Mouse (Mus musculus): ENCODE results near the gene Ccr1. TPM values are rescaled to one million over a fixed set of nuclear protein-coding genes. Genes with fewer than 3 reads are reported as not detected.

The Ccr1 gene
- polyA plus RNA-seq (2014; fragmentation: Nextera tagmentation; extraction: Ambion mirVana), result 1.9 and 2.0 TPM in 2 replicates

DNA sequence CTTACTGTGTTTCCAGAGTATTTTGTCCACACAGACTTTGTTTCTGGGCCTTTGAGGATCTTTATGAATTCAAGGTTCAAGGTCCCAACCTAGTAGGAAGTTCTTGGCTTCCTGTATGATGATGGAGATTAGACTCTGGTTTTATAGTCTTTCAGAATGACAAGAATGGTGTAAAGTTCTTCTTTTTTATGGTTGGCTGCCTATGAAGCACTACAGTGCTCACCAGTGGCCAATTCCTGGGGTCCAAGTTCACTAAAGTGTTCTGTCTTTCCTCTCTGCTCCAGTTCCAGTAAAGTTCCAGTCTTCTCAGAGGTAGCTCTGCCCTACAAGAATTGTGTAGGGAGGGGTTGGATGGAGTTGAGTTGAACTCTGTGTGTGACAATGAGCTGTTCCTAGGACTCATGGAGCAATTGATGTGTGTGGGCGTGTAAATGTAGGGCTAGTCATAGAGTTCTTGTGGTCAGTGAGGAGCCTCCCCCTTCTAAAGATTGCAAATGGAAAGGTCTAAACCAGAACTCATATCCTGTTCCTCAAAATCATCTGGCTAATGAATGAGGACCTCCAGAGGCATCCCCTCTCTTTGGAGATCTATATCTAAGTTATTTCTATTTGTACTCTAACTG is at the start of gene Ccr1:
Ccr1 (minus strand) TSS at position 403 of the 623 bp plus-strand sequence.
- WGBS, result 65% methylated on average over 1 of the region's 1 CpGs
- H3K9me3 ChIP-seq (ENCODE audit: control insufficient read depth, low read length), result no peaks in the 10 kb centered on the region
- H3K4me3 ChIP-seq (ENCODE audit: low read depth, low read length), result no peak within 1 kb of the TSS
- no peak within 1 kb of the TSS; the same call in 1 of the 2 replicates for H3K4me2 ChIP-seq
- H3K9ac ChIP-seq (ENCODE audit: low read depth, low read length), result no peak within 1 kb of the TSS
- DNase-seq (ENCODE audit: low spot score) (no peak), ATAC-seq (replicated peaks; ENCODE audit: low FRiP score) (no peak)
- peaks cover 3% of the 10 kb centered on the region for H3K4me1 ChIP-seq (replicated peaks; ENCODE audit: control insufficient read depth, insufficient read depth, low read length)
- no peaks in the 10 kb centered on the region for H3K27me3 ChIP-seq (replicated peaks; ENCODE audit: control insufficient read depth, insufficient read depth, low read length)
- no peak within 1 kb of the TSS for H3K27ac ChIP-seq (ENCODE audit: low read depth, low read length)
- H3K36me3 ChIP-seq (ENCODE audit: control insufficient read depth, insufficient read depth, low read length), result no peaks in the 10 kb centered on the region

GRCm38 (mm10) chr9:124016048-124016447 is 47.6 kb upstream of the Ccr1 start:
- no peak for DNase-seq (ENCODE audit: low spot score)
- Histone ChIP-seq H3K27ac (ENCODE audit: low read depth, low read length) (no peak overlapping the region), H3K4me3 (ENCODE audit: low read depth, low read length) (no peak overlapping the region), H3K9me3 (ENCODE audit: control insufficient read depth, low read length) (no peaks in the 10 kb centered on the region), H3K4me2 (no peak overlapping the region), H3K4me1 (replicated peaks; ENCODE audit: control insufficient read depth, insufficient read depth, low read length) (no peaks in the 10 kb centered on the region), H3K36me3 (ENCODE audit: control insufficient read depth, insufficient read depth, low read length) (no peaks in the 10 kb centered on the region), H3K9ac (ENCODE audit: low read depth, low read length) (no peak overlapping the region), H3K27me3 (replicated peaks; ENCODE audit: control insufficient read depth, insufficient read depth, low read length) (no peaks in the 10 kb centered on the region; the same call in 1 of the 2 replicates)
- 25% methylated on average over 2 of the region's 2 CpGs for WGBS
- ATAC-seq (replicated peaks; ENCODE audit: low FRiP score), result peak; percentile 81

DNA sequence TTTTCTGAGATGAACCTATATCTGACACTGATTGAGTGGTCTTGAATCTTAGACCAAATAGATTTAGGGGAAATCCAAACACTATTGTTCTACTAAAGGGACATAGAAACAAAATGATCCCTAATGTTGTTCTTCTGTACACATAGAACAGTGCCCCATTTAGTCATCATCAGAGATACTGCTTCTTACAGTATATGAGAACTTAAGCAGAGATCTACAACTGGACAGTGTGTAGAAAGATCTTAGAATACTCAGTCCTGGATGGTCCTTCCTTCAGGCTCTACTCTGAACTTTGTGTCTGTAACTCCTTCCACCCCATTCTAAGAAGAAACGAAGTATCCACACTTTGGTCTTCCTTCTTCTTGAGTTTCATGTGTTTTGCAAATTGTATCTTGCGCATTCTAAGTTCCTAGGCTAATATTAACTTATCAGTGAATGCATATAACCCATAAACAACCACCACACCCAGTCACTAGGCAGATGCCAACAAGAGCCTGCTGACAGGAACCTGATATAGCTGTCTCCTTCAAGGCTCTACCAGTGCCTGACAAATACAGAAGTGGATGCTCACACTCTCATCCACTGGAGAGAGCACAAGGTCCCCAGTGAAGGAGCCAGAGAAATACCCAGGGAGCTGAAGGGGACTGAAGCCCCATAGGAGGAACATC is 46.6 kb upstream of the Ccr1 start:
- no peak for DNase-seq (ENCODE audit: low spot score)
- H3K4me1 ChIP-seq (replicated peaks; ENCODE audit: control insufficient read depth, insufficient read depth, low read length), result no peaks in the 10 kb centered on the region
- WGBS, result 69% methylated on average over 2 of the region's 2 CpGs
- no peak overlapping the region for H3K27ac ChIP-seq (ENCODE audit: low read depth, low read length)
- no peak overlapping the region for H3K4me2 ChIP-seq
- ATAC-seq (replicated peaks; ENCODE audit: low FRiP score), result no peak
- H3K36me3 ChIP-seq (ENCODE audit: control insufficient read depth, insufficient read depth, low read length), result no peaks in the 10 kb centered on the region
- H3K9me3 ChIP-seq (ENCODE audit: control insufficient read depth, low read length), result no peaks in the 10 kb centered on the region
- H3K4me3 ChIP-seq (ENCODE audit: low read depth, low read length), result no peak overlapping the region
- no peak overlapping the region for H3K9ac ChIP-seq (ENCODE audit: low read depth, low read length)
- no peaks in the 10 kb centered on the region; the same call in 1 of the 2 replicates for H3K27me3 ChIP-seq (replicated peaks; ENCODE audit: control insufficient read depth, insufficient read depth, low read length)

GRCm38 (mm10) chr9:124013270-124013669 is 44.8 kb upstream of the Ccr1 start:
- Histone ChIP-seq H3K4me3 (ENCODE audit: low read depth, low read length) (no peak overlapping the region), H3K9ac (ENCODE audit: low read depth, low read length) (no peak overlapping the region), H3K27me3 (replicated peaks; ENCODE audit: control insufficient read depth, insufficient read depth, low read length) (no peaks in the 10 kb centered on the region; the same call in 1 of the 2 replicates), H3K9me3 (ENCODE audit: control insufficient read depth, low read length) (no peaks in the 10 kb centered on the region), H3K4me2 (no peak overlapping the region), H3K27ac (ENCODE audit: low read depth, low read length) (no peak overlapping the region), H3K4me1 (replicated peaks; ENCODE audit: control insufficient read depth, insufficient read depth, low read length) (no peaks in the 10 kb centered on the region), H3K36me3 (ENCODE audit: control insufficient read depth, insufficient read depth, low read length) (no peaks in the 10 kb centered on the region)
- 64% methylated on average over 3 of the region's 3 CpGs for WGBS
- no peak for DNase-seq (ENCODE audit: low spot score)
- ATAC-seq (replicated peaks; ENCODE audit: low FRiP score), result no peak

DNA sequence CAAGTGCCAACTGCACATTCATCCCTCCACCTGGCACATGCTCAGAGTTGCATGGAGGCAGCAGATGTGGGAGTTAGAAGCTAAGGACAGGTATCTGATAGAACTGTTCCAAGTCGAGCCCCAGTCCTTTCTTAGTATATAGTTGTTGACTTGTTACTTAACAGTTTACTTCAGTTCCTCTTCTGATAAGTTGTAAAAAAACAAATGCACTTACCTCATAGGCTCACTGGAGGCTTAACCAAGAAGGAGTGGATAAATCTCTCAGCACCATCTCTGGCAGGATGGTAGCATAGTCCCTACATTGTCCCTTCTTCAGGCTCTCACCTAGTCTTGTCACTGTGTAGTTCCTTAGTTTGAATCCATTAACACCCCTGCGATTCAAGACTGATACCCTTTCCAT is 44.2 kb upstream of the Ccr1 start:
- no peak overlapping the region for H3K4me2 ChIP-seq
- no peak for DNase-seq (ENCODE audit: low spot score)
- no peak overlapping the region for H3K27ac ChIP-seq (ENCODE audit: low read depth, low read length)
- no peaks in the 10 kb centered on the region for H3K36me3 ChIP-seq (ENCODE audit: control insufficient read depth, insufficient read depth, low read length)
- no peaks in the 10 kb centered on the region; the same call in 1 of the 2 replicates for H3K27me3 ChIP-seq (replicated peaks; ENCODE audit: control insufficient read depth, insufficient read depth, low read length)
- no peak for ATAC-seq (replicated peaks; ENCODE audit: low FRiP score)
- no peak overlapping the region for H3K9ac ChIP-seq (ENCODE audit: low read depth, low read length)
- no peaks in the 10 kb centered on the region for H3K9me3 ChIP-seq (ENCODE audit: control insufficient read depth, low read length)
- no peaks in the 10 kb centered on the region for H3K4me1 ChIP-seq (replicated peaks; ENCODE audit: control insufficient read depth, insufficient read depth, low read length)
- no peak overlapping the region for H3K4me3 ChIP-seq (ENCODE audit: low read depth, low read length)
- 56% methylated on average over 2 of the region's 2 CpGs for WGBS

DNA sequence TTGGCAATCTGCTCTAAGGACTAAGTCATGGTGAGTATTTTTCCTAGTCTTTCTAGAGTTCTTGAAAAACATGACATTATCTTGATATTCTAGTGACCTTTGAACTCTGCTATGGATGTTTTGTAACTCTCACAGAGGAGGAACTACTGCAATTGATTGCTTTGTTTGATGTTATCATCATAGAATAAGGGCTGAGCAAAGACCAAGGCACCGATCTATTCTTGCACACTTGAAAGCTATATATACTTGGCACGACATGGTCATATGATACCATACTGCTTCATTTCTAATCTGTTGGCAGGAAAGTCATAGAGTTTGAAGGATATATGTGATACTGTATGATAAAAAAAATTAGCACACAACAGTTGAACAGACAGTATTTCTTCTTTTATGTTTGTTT is 31.3 kb upstream of the Ccr1 start:
- Histone ChIP-seq H3K4me2 (no peak overlapping the region), H3K9me3 (ENCODE audit: control insufficient read depth, low read length) (no peaks in the 10 kb centered on the region), H3K27me3 (replicated peaks; ENCODE audit: control insufficient read depth, insufficient read depth, low read length) (no peaks in the 10 kb centered on the region), H3K27ac (ENCODE audit: low read depth, low read length) (no peak overlapping the region), H3K4me1 (replicated peaks; ENCODE audit: control insufficient read depth, insufficient read depth, low read length) (peaks cover 4% of the 10 kb centered on the region; the same call in 1 of the 2 replicates), H3K4me3 (ENCODE audit: low read depth, low read length) (no peak overlapping the region), H3K36me3 (ENCODE audit: control insufficient read depth, insufficient read depth, low read length) (no peaks in the 10 kb centered on the region), H3K9ac (ENCODE audit: low read depth, low read length) (no peak overlapping the region)
- WGBS, result 58% methylated on average over 2 of the region's 2 CpGs
- DNase-seq (ENCODE audit: low spot score), result no peak
- ATAC-seq (replicated peaks; ENCODE audit: low FRiP score), result no peak; the same call in 1 of the 2 replicates

GRCm38 (mm10) chr9:123997719-123998118 is 29.2 kb upstream of the Ccr1 start:
- no peak overlapping the region for H3K9ac ChIP-seq (ENCODE audit: low read depth, low read length)
- WGBS, result 32% methylated on average over 3 of the region's 3 CpGs
- H3K9me3 ChIP-seq (ENCODE audit: control insufficient read depth, low read length), result no peaks in the 10 kb centered on the region
- H3K27me3 ChIP-seq (replicated peaks; ENCODE audit: control insufficient read depth, insufficient read depth, low read length), result no peaks in the 10 kb centered on the region
- ATAC-seq (replicated peaks; ENCODE audit: low FRiP score) (peak; percentile 29; the same call in 1 of the 2 replicates), DNase-seq (ENCODE audit: low spot score) (no peak)
- no peak overlapping the region for H3K4me3 ChIP-seq (ENCODE audit: low read depth, low read length)
- no peak overlapping the region for H3K4me2 ChIP-seq
- peaks cover 4% of the 10 kb centered on the region; the same call in 1 of the 2 replicates for H3K4me1 ChIP-seq (replicated peaks; ENCODE audit: control insufficient read depth, insufficient read depth, low read length)
- no peaks in the 10 kb centered on the region for H3K36me3 ChIP-seq (ENCODE audit: control insufficient read depth, insufficient read depth, low read length)
- no peak overlapping the region for H3K27ac ChIP-seq (ENCODE audit: low read depth, low read length)

DNA sequence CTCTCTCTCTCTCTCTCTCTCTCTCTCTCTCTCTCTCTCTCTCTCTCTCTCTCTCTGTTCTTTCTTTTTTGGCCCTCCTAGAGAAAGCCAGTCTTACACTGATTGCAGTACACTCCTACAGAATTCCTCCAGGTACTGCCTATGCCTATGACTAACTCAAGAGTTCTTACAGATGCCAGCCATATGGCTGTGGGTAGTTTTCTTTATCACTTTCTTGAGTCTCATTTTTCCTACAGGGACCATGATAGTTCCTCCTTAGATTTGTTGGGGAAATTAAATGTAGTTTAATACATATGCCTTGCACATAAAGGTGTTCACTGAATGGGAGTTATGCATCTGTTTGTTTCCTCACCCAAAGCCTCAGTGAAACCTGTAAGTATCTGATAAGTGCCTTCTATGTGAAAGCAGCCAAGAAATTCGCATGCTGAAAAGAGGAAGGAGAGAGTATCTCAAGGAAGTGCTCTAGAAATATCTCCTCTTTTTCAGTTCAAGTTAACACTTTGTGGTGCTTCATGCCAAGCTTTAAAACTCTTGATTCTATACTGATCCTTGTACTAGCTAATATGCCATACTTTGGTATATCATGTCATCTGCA is 22.9 kb upstream of the Ccr1 start:
- peak overlapping the region; percentile 2; the same call in 1 of the 2 replicates for H3K27ac ChIP-seq (ENCODE audit: low read depth, low read length)
- WGBS, result 25% methylated on average over 1 of the region's 1 CpGs
- ATAC-seq (replicated peaks; ENCODE audit: low FRiP score) (peak; percentile 54; the same call in 1 of the 2 replicates), DNase-seq (ENCODE audit: low spot score) (no peak)
- no peaks in the 10 kb centered on the region for H3K9me3 ChIP-seq (ENCODE audit: control insufficient read depth, low read length)
- no peak overlapping the region for H3K9ac ChIP-seq (ENCODE audit: low read depth, low read length)
- H3K4me2 ChIP-seq, result no peak overlapping the region
- H3K36me3 ChIP-seq (ENCODE audit: control insufficient read depth, insufficient read depth, low read length), result no peaks in the 10 kb centered on the region
- no peak overlapping the region for H3K4me3 ChIP-seq (ENCODE audit: low read depth, low read length)
- no peaks in the 10 kb centered on the region for H3K27me3 ChIP-seq (replicated peaks; ENCODE audit: control insufficient read depth, insufficient read depth, low read length)
- peaks cover 10% of the 10 kb centered on the region for H3K4me1 ChIP-seq (replicated peaks; ENCODE audit: control insufficient read depth, insufficient read depth, low read length)

All from liver, embryonic 11.5 days (tissue).